Mouse (Mus musculus): ENCODE measurements around the gene Praf2. TPM values are rescaled to one million over a fixed set of nuclear protein-coding genes. Genes with fewer than 3 reads are reported as not detected.
"Not testable (repeated sequence)": the region's sequence is repeated elsewhere in the genome, so short reads cannot be mapped to it uniquely, and the experiment has no call there.

The Praf2 gene
- 66.5 and 70.9 TPM in 2 replicates for polyA plus RNA-seq (2016; fragmentation: Nextera tagmentation; extraction: Ambion mirVana)

- Histone ChIP-seq H3K4me1 (replicated peaks) (peaks cover 7% of the 10 kb centered on the region; the same call in 1 of the 2 replicates), H3K27ac (peak within 1 kb of the TSS; percentile 62; the same call in 1 of the 2 replicates), H3K4me2 (peak within 1 kb of the TSS; percentile 60), H3K9me3 (no peaks in the 10 kb centered on the region), H3K36me3 (peaks cover 33% of the 10 kb centered on the region; the same call in 1 of the 2 replicates), H3K4me3 (replicated peaks) (peak within 1 kb of the TSS; percentile 48), H3K27me3 (no peaks in the 10 kb centered on the region), H3K9ac (replicated peaks) (peak within 1 kb of the TSS; percentile 53)
- WGBS, result 16% methylated on average over 42 of the region's 42 CpGs
- peak; percentile 90 for ATAC-seq (ENCODE audit: insufficient number of reproducible peaks, insufficient read depth, low FRiP score, low TSS enrichment, low read depth)
Observed at GRCm38 (mm10) chrX:7728215-7728921, at the start of gene Praf2. Gene Praf2, plus strand, starts transcription at chrX:7728439.

- 38% methylated on average over 3 of the region's 3 CpGs for WGBS
Observed at GRCm38 (mm10) chrX:7678986-7679385, 49.3 kb upstream of the Praf2 start.

GRCm38 (mm10) chrX:7679405-7680056, 48.7 kb upstream of the Praf2 start:
- WGBS, result 18% methylated on average over 27 of the region's 27 CpGs
- H3K4me2 ChIP-seq, result peak overlapping the region; percentile 51
- H3K9me3 ChIP-seq, result 0 out of 2 replicates have a peak, but pooled peaks cover 4% of the 10 kb centered on the region
- no peaks in the 10 kb centered on the region for H3K27me3 ChIP-seq
- no peaks in the 10 kb centered on the region for H3K4me1 ChIP-seq (replicated peaks)
- peak; percentile 92 for ATAC-seq (ENCODE audit: insufficient number of reproducible peaks, insufficient read depth, low FRiP score, low TSS enrichment, low read depth)
- H3K4me3 ChIP-seq (replicated peaks), result peak overlapping the region; percentile 24
- no peak overlapping the region for H3K27ac ChIP-seq
- no peak overlapping the region for H3K9ac ChIP-seq (replicated peaks)
- no peaks in the 10 kb centered on the region for H3K36me3 ChIP-seq

More at GRCm38 (mm10) chrX:7678986-7679385, 49.3 kb upstream of the Praf2 start:
- Histone ChIP-seq H3K9me3 (0 out of 2 replicates have a peak, but pooled peaks cover 4% of the 10 kb centered on the region), H3K9ac (replicated peaks) (no peak overlapping the region), H3K4me2 (no peak overlapping the region), H3K36me3 (no peaks in the 10 kb centered on the region), H3K4me1 (replicated peaks) (0 out of 2 replicates have a peak, but pooled peaks cover 2% of the 10 kb centered on the region), H3K27ac (no peak overlapping the region), H3K4me3 (replicated peaks) (no peak overlapping the region), H3K27me3 (no peaks in the 10 kb centered on the region)
- ATAC-seq (ENCODE audit: insufficient number of reproducible peaks, insufficient read depth, low FRiP score, low TSS enrichment, low read depth), result no peak

GRCm38 (mm10) chrX:7680057-7680412, 48.2 kb upstream of the Praf2 start:
- H3K36me3 ChIP-seq, result no peaks in the 10 kb centered on the region
- peak overlapping the region; percentile 51 for H3K4me2 ChIP-seq
- H3K9me3 ChIP-seq, result no peaks in the 10 kb centered on the region
- no peak overlapping the region for H3K9ac ChIP-seq (replicated peaks)
- H3K27me3 ChIP-seq, result no peaks in the 10 kb centered on the region
- H3K4me3 ChIP-seq (replicated peaks), result peak overlapping the region; percentile 24
- no peak overlapping the region for H3K27ac ChIP-seq
- H3K4me1 ChIP-seq (replicated peaks), result no peaks in the 10 kb centered on the region
- ATAC-seq (ENCODE audit: insufficient number of reproducible peaks, insufficient read depth, low FRiP score, low TSS enrichment, low read depth), result no peak
- 13% methylated on average over 12 of the region's 12 CpGs for WGBS

- Histone ChIP-seq H3K27ac (no peak within 1 kb of the TSS), H3K9me3 (no peaks in the 10 kb centered on the region), H3K4me3 (replicated peaks) (peak within 1 kb of the TSS; percentile 24), H3K4me2 (peak within 1 kb of the TSS; percentile 51), H3K9ac (replicated peaks) (no peak within 1 kb of the TSS), H3K4me1 (replicated peaks) (no peaks in the 10 kb centered on the region), H3K36me3 (no peaks in the 10 kb centered on the region), H3K27me3 (no peaks in the 10 kb centered on the region)
- ATAC-seq (ENCODE audit: insufficient number of reproducible peaks, insufficient read depth, low FRiP score, low TSS enrichment, low read depth), result no peak
- 62% methylated on average over 14 of the region's 14 CpGs for WGBS
Observed at GRCm38 (mm10) chrX:7680864-7681263, 47.4 kb upstream of the Praf2 start, which contains the start of gene Magix. Gene Magix, minus strand, starts transcription at chrX:7681251.

GRCm38 (mm10) chrX:7688321-7688720, 39.9 kb upstream of the Praf2 start:
- 82% methylated on average over 2 of the region's 2 CpGs for WGBS
- no peaks in the 10 kb centered on the region for H3K4me1 ChIP-seq (replicated peaks)
- no peaks in the 10 kb centered on the region for H3K9me3 ChIP-seq
- ATAC-seq (ENCODE audit: insufficient number of reproducible peaks, insufficient read depth, low FRiP score, low TSS enrichment, low read depth), result no peak
- H3K9ac ChIP-seq (replicated peaks), result no peak overlapping the region
- H3K27ac ChIP-seq, result no peak overlapping the region
- H3K27me3 ChIP-seq, result no peaks in the 10 kb centered on the region
- no peak overlapping the region for H3K4me2 ChIP-seq
- no peak overlapping the region for H3K4me3 ChIP-seq (replicated peaks)
- no peaks in the 10 kb centered on the region for H3K36me3 ChIP-seq

GRCm38 (mm10) chrX:7690486-7690885, 37.8 kb upstream of the Praf2 start:
- H3K4me2 ChIP-seq, result no peak overlapping the region
- H3K36me3 ChIP-seq, result no peaks in the 10 kb centered on the region
- WGBS, result 67% methylated on average over 3 of the region's 3 CpGs
- H3K4me3 ChIP-seq (replicated peaks), result no peak overlapping the region
- H3K9me3 ChIP-seq, result no peaks in the 10 kb centered on the region
- H3K27ac ChIP-seq, result no peak overlapping the region
- H3K9ac ChIP-seq (replicated peaks), result no peak overlapping the region
- ATAC-seq (ENCODE audit: insufficient number of reproducible peaks, insufficient read depth, low FRiP score, low TSS enrichment, low read depth), result no peak
- H3K4me1 ChIP-seq (replicated peaks), result no peaks in the 10 kb centered on the region
- no peaks in the 10 kb centered on the region for H3K27me3 ChIP-seq

- WGBS, result 37% methylated on average over 4 of the region's 4 CpGs
- no peaks in the 10 kb centered on the region for H3K27me3 ChIP-seq
- H3K9ac ChIP-seq (replicated peaks), result no peak overlapping the region
- no peak overlapping the region for H3K4me2 ChIP-seq
- H3K9me3 ChIP-seq, result no peaks in the 10 kb centered on the region
- H3K4me3 ChIP-seq (replicated peaks), result no peak overlapping the region
- no peaks in the 10 kb centered on the region for H3K36me3 ChIP-seq
- ATAC-seq (ENCODE audit: insufficient number of reproducible peaks, insufficient read depth, low FRiP score, low TSS enrichment, low read depth), result no peak
- no peak overlapping the region for H3K27ac ChIP-seq
- H3K4me1 ChIP-seq (replicated peaks), result no peaks in the 10 kb centered on the region
Observed at GRCm38 (mm10) chrX:7692862-7693261, 35.4 kb upstream of the Praf2 start.

- no peak overlapping the region for H3K27ac ChIP-seq
- no peak overlapping the region for H3K9ac ChIP-seq (replicated peaks)
- 36% methylated on average over 6 of the region's 6 CpGs for WGBS
- peak overlapping the region; percentile 58; the same call in 1 of the 2 replicates for H3K4me3 ChIP-seq (replicated peaks)
- no peaks in the 10 kb centered on the region for H3K27me3 ChIP-seq
- H3K4me1 ChIP-seq (replicated peaks), result no peaks in the 10 kb centered on the region
- peak overlapping the region; percentile 42 for H3K4me2 ChIP-seq
- ATAC-seq (ENCODE audit: insufficient number of reproducible peaks, insufficient read depth, low FRiP score, low TSS enrichment, low read depth), result peak; percentile 30; the same call in 1 of the 2 replicates
- H3K9me3 ChIP-seq, result no peaks in the 10 kb centered on the region
- H3K36me3 ChIP-seq, result peaks cover 23% of the 10 kb centered on the region; the same call in 1 of the 2 replicates
Observed at GRCm38 (mm10) chrX:7696520-7696919, 31.7 kb upstream of the Praf2 start.

GRCm38 (mm10) chrX:7696954-7697381, 31.3 kb upstream of the Praf2 start, which contains the start of gene Gpkow:
Gene Gpkow, plus strand, starts transcription at chrX:7697131.
- ATAC-seq (ENCODE audit: insufficient number of reproducible peaks, insufficient read depth, low FRiP score, low TSS enrichment, low read depth), result peak; percentile 95
- 9% methylated on average over 33 of the region's 33 CpGs for WGBS

GRCm38 (mm10) chrX:7713764-7714134, 14.5 kb upstream of the Praf2 start:
- WGBS, result 30% methylated on average over 6 of the region's 12 CpGs
- not testable (repeated sequence) for H3K27me3 ChIP-seq

More at GRCm38 (mm10) chrX:7696954-7697381, 31.3 kb upstream of the Praf2 start, which contains the start of gene Gpkow:
- no peaks in the 10 kb centered on the region for H3K4me1 ChIP-seq (replicated peaks)
- peak within 1 kb of the TSS; percentile 58 for H3K4me3 ChIP-seq (replicated peaks)
- H3K27me3 ChIP-seq, result no peaks in the 10 kb centered on the region
- H3K36me3 ChIP-seq, result peaks cover 26% of the 10 kb centered on the region; the same call in 1 of the 2 replicates
- H3K9me3 ChIP-seq, result no peaks in the 10 kb centered on the region
- H3K4me2 ChIP-seq, result peak within 1 kb of the TSS; percentile 59
- H3K9ac ChIP-seq (replicated peaks), result peak within 1 kb of the TSS; percentile 59
- H3K27ac ChIP-seq, result no peak within 1 kb of the TSS

More at GRCm38 (mm10) chrX:7713764-7714134, 14.5 kb upstream of the Praf2 start:
- not testable (repeated sequence) for H3K9ac ChIP-seq (replicated peaks); H3K36me3 ChIP-seq; H3K9me3 ChIP-seq; H3K4me1 ChIP-seq (replicated peaks); H3K27ac ChIP-seq
- Histone ChIP-seq H3K4me2 (peak overlapping the region; percentile 51), H3K4me3 (replicated peaks) (peak overlapping the region; percentile 35)
- peak; percentile 73 for ATAC-seq (ENCODE audit: insufficient number of reproducible peaks, insufficient read depth, low FRiP score, low TSS enrichment, low read depth)

All from limb, embryonic 12.5 days (tissue).